Mouse (Mus musculus): ENCODE results near the gene Olfr110. TPM values are rescaled to one million over a fixed set of nuclear protein-coding genes. Genes with fewer than 3 reads are reported as not detected.
"Not testable (repeated sequence)": the region's sequence is repeated elsewhere in the genome, so short reads cannot be mapped to it uniquely, and the experiment has no call there.

Gene Olfr110
- polyA plus RNA-seq (2014; fragmentation: Nextera tagmentation; extraction: Ambion mirVana): not detected in 2 replicates

- ATAC-seq (ENCODE audit: low read depth): no peak
- no peak within 1 kb of the TSS for H3K4me3 ChIP-seq (ENCODE audit: low read depth, low read length)
- 60% methylated on average over 1 of the region's 1 CpGs for WGBS
Observed at GRCm38 (mm10) chr17:37491930-37492518, at the start of gene Olfr110. Olfr110 (plus strand) TSS chr17:37492468.

DNA sequence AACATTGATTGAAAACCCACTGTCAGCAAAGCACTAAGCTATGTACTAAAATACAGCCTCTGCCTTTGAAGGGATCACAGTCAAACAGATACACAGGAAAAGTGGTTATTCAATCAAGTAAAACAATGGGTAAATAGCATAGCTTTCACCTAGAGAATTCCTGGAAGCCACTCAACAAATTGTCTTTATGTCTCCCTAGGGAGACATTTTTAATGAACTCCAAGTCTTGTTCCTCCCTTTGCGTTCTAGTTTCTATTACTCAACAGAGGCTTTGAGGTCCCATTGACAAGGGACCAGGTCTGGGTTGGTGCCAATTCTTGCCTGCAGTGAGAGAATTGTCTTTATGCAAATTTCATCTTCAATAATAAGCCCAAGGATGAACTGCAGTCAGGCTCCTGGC is 47.1 kb upstream of the Olfr110 start, which contains the start of gene Olfr108:
Gene Olfr108, plus strand, starts transcription at position 301 of the 400 bp plus-strand sequence.
- Histone ChIP-seq H3K9me3 (ENCODE audit: control insufficient read depth, low read length) (no peaks in the 10 kb centered on the region), H3K27ac (ENCODE audit: low read depth, low read length) (no peak within 1 kb of the TSS), H3K4me2 (ENCODE audit: low read depth, low read length) (no peak within 1 kb of the TSS), H3K9ac (replicated peaks; ENCODE audit: low read depth, low read length) (no peak within 1 kb of the TSS), H3K4me1 (ENCODE audit: control insufficient read depth, insufficient read depth, low read length) (no peaks in the 10 kb centered on the region), H3K36me3 (ENCODE audit: control insufficient read depth, insufficient read depth, low read length) (no peaks in the 10 kb centered on the region), H3K27me3 (ENCODE audit: control insufficient read depth, insufficient read depth, low read length) (no peaks in the 10 kb centered on the region), H3K4me3 (ENCODE audit: low read depth, low read length) (no peak within 1 kb of the TSS)
- 67% methylated on average over 1 of the region's 1 CpGs for WGBS
- no peak for ATAC-seq (ENCODE audit: low read depth)

More at GRCm38 (mm10) chr17:37491930-37492518, at the start of gene Olfr110:
- H3K9me3 ChIP-seq (ENCODE audit: control insufficient read depth, low read length): no peaks in the 10 kb centered on the region
- H3K9ac ChIP-seq (replicated peaks; ENCODE audit: low read depth, low read length): no peak within 1 kb of the TSS
- no peak within 1 kb of the TSS for H3K27ac ChIP-seq (ENCODE audit: low read depth, low read length)
- no peaks in the 10 kb centered on the region for H3K4me1 ChIP-seq (ENCODE audit: control insufficient read depth, insufficient read depth, low read length)
- no peaks in the 10 kb centered on the region for H3K27me3 ChIP-seq (ENCODE audit: control insufficient read depth, insufficient read depth, low read length)
- no peak within 1 kb of the TSS for H3K4me2 ChIP-seq (ENCODE audit: low read depth, low read length)
- H3K36me3 ChIP-seq (ENCODE audit: control insufficient read depth, insufficient read depth, low read length): no peaks in the 10 kb centered on the region

DNA sequence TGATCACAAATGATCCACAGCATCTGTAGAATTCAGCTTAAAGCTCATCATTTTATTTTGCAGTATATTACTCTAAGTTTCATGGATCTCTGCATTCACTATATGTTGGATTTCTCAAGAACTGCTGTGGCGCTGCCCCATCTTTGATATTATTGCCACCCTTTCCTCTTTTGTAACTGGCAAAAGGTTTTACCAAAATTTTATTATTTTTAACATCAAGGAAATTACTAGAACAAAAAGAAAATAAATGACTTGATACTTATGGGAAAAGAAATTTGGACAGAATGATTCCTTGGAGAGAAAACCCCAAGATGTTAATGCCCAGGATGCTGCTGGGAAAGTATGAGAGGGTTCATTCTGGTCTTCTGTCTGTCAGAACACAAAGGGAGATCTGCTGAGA is 33.7 kb upstream of the Olfr110 start, which contains the start of gene Olfr109:
Gene Olfr109, plus strand, starts transcription at position 301 of the 400 bp plus-strand sequence.
- no peak within 1 kb of the TSS for H3K4me2 ChIP-seq (ENCODE audit: low read depth, low read length)
- no peak within 1 kb of the TSS for H3K4me3 ChIP-seq (ENCODE audit: low read depth, low read length)
- no peaks in the 10 kb centered on the region for H3K9me3 ChIP-seq (ENCODE audit: control insufficient read depth, low read length)
- no peak within 1 kb of the TSS for H3K9ac ChIP-seq (replicated peaks; ENCODE audit: low read depth, low read length)
- H3K27me3 ChIP-seq (ENCODE audit: control insufficient read depth, insufficient read depth, low read length): no peaks in the 10 kb centered on the region
- 100% methylated on average over 1 of the region's 1 CpGs for WGBS
- H3K4me1 ChIP-seq (ENCODE audit: control insufficient read depth, insufficient read depth, low read length): no peaks in the 10 kb centered on the region
- no peak for ATAC-seq (ENCODE audit: low read depth)
- no peak within 1 kb of the TSS for H3K27ac ChIP-seq (ENCODE audit: low read depth, low read length)
- no peaks in the 10 kb centered on the region for H3K36me3 ChIP-seq (ENCODE audit: control insufficient read depth, insufficient read depth, low read length)

DNA sequence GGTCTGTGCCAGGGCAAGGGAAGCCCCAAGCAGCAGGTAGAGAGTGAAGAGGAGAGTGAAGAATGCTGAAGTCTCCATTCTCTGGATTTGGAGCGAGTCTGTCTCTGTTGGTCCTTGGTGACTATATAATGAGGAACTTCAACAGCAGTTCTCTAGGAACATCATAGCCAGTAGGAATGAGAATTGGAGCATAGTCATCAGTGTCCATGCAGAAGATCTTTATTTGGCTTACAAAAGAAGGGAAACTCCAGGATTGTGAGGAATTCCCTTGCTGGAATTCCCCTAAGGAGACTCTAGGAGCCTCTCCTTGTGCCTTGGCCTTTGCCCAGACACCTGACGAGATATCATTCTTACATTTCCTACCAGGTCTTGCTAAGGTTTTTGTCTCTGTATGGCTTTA is 8.8 kb upstream of the Olfr110 start, which contains the start of gene H2-M2:
Gene H2-M2, minus strand, starts transcription at position 101 of the 400 bp plus-strand sequence.
- Histone ChIP-seq H3K9me3 (ENCODE audit: control insufficient read depth, low read length) (no peaks in the 10 kb centered on the region), H3K27ac (ENCODE audit: low read depth, low read length) (no peak within 1 kb of the TSS), H3K4me1 (ENCODE audit: control insufficient read depth, insufficient read depth, low read length) (no peaks in the 10 kb centered on the region), H3K9ac (replicated peaks; ENCODE audit: low read depth, low read length) (no peak within 1 kb of the TSS), H3K4me2 (ENCODE audit: low read depth, low read length) (no peak within 1 kb of the TSS), H3K27me3 (ENCODE audit: control insufficient read depth, insufficient read depth, low read length) (no peaks in the 10 kb centered on the region), H3K36me3 (ENCODE audit: control insufficient read depth, insufficient read depth, low read length) (no peaks in the 10 kb centered on the region), H3K4me3 (ENCODE audit: low read depth, low read length) (no peak within 1 kb of the TSS)
- 81% methylated on average over 2 of the region's 2 CpGs for WGBS
- ATAC-seq (ENCODE audit: low read depth): no peak

DNA sequence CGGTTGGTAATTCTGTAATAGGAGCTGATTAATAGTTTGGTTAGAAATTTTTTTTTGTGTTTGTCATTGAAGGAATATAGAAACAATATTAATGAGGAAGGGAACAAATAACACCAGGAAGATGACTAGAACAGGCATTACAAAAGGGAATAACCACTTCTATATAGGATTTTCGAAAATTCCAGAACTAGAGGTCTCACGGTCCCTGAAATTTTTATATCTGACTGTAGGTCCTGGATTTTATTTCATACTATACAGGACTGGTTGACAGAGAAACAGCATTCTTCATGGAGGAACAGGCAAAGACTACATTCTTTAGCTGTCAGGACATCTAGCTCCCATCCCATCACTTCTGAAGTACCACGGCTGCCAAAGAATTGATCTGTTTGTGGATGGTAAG is 15.5 kb downstream of the Olfr110 start, which contains the start of gene Olfr111:
Gene Olfr111, plus strand, starts transcription at position 301 of the 400 bp plus-strand sequence.
- Histone ChIP-seq H3K4me2 (ENCODE audit: low read depth, low read length) (no peak within 1 kb of the TSS), H3K27ac (ENCODE audit: low read depth, low read length) (no peak within 1 kb of the TSS), H3K9ac (replicated peaks; ENCODE audit: low read depth, low read length) (no peak within 1 kb of the TSS), H3K9me3 (ENCODE audit: control insufficient read depth, low read length) (no peaks in the 10 kb centered on the region), H3K27me3 (ENCODE audit: control insufficient read depth, insufficient read depth, low read length) (no peaks in the 10 kb centered on the region), H3K4me3 (ENCODE audit: low read depth, low read length) (no peak within 1 kb of the TSS), H3K4me1 (ENCODE audit: control insufficient read depth, insufficient read depth, low read length) (no peaks in the 10 kb centered on the region), H3K36me3 (ENCODE audit: control insufficient read depth, insufficient read depth, low read length) (no peaks in the 10 kb centered on the region)
- whole genome bisulfite sequencing: 93% methylated on average over 4 of the region's 4 CpGs
- ATAC-seq (ENCODE audit: low read depth): no peak

DNA sequence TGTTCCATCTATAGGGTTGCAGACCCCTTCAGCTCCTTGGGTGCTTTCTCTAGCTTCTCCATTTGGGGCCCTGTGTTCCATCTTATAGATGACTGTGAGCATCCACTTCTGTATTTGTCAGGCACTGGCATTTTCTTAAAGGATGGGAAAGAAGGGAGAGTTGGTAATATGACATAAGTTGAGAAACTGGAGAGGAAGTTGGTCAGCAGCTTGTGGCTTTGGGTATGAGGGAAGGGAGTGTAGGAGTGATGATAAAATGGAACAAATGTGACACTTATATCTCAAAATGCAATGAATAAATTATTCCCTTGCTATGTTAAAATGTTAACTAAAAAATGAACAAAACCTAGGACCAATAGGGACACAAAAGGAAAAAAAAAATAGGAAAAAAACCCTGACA is 32.3 kb downstream of the Olfr110 start:
- H3K4me3 ChIP-seq (ENCODE audit: low read depth, low read length); H3K27me3 ChIP-seq (ENCODE audit: control insufficient read depth, insufficient read depth, low read length); H3K36me3 ChIP-seq (ENCODE audit: control insufficient read depth, insufficient read depth, low read length); H3K27ac ChIP-seq (ENCODE audit: low read depth, low read length); ATAC-seq (ENCODE audit: low read depth); H3K9me3 ChIP-seq (ENCODE audit: control insufficient read depth, low read length); H3K4me1 ChIP-seq (ENCODE audit: control insufficient read depth, insufficient read depth, low read length); H3K9ac ChIP-seq (replicated peaks; ENCODE audit: low read depth, low read length); H3K4me2 ChIP-seq (ENCODE audit: low read depth, low read length): not testable (repeated sequence)

DNA sequence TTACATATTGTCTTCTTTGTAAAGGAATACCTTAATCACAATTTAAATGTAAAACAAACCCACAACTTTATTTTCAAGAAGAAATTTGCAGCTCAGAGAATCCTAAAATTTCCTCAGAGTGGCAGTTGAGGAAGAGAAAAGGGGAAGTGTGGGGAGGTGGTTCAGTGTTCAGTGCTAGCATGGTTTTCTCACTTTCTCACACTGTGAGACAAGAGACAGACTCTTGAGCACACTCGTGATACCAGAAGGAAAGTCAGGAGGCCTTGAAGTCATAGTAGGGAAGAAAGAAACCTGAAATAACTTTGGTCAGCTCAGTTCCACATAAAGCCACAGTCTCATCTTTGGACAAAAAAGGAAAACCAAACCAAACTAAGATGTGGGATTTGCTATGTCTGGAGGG is 33.2 kb downstream of the Olfr110 start:
- not testable (repeated sequence) for H3K9ac ChIP-seq (replicated peaks; ENCODE audit: low read depth, low read length); H3K4me1 ChIP-seq (ENCODE audit: control insufficient read depth, insufficient read depth, low read length); ATAC-seq (ENCODE audit: low read depth); H3K27me3 ChIP-seq (ENCODE audit: control insufficient read depth, insufficient read depth, low read length); H3K9me3 ChIP-seq (ENCODE audit: control insufficient read depth, low read length); H3K36me3 ChIP-seq (ENCODE audit: control insufficient read depth, insufficient read depth, low read length); H3K27ac ChIP-seq (ENCODE audit: low read depth, low read length); H3K4me3 ChIP-seq (ENCODE audit: low read depth, low read length); H3K4me2 ChIP-seq (ENCODE audit: low read depth, low read length)
- WGBS: 78% methylated on average over 1 of the region's 1 CpGs

- no peak for ATAC-seq (ENCODE audit: low read depth)
- no peak overlapping the region for H3K27ac ChIP-seq (ENCODE audit: low read depth, low read length)
- no peak overlapping the region for H3K4me2 ChIP-seq (ENCODE audit: low read depth, low read length)
- H3K4me1 ChIP-seq (ENCODE audit: control insufficient read depth, insufficient read depth, low read length): no peaks in the 10 kb centered on the region
- H3K9ac ChIP-seq (replicated peaks; ENCODE audit: low read depth, low read length): no peak overlapping the region
- H3K36me3 ChIP-seq (ENCODE audit: control insufficient read depth, insufficient read depth, low read length): no peaks in the 10 kb centered on the region
- no peaks in the 10 kb centered on the region for H3K27me3 ChIP-seq (ENCODE audit: control insufficient read depth, insufficient read depth, low read length)
- no peaks in the 10 kb centered on the region for H3K9me3 ChIP-seq (ENCODE audit: control insufficient read depth, low read length)
- H3K4me3 ChIP-seq (ENCODE audit: low read depth, low read length): no peak overlapping the region
Observed at GRCm38 (mm10) chr17:37535173-37535572, 42.9 kb downstream of the Olfr110 start.

- not testable (repeated sequence) for H3K9ac ChIP-seq (replicated peaks; ENCODE audit: low read depth, low read length); ATAC-seq (ENCODE audit: low read depth)
- WGBS: 67% methylated on average over 1 of the region's 1 CpGs
Observed at GRCm38 (mm10) chr17:37538416-37538815, 46.1 kb downstream of the Olfr110 start.

More at GRCm38 (mm10) chr17:37538416-37538815, 46.1 kb downstream of the Olfr110 start:
- H3K36me3 ChIP-seq (ENCODE audit: control insufficient read depth, insufficient read depth, low read length); H3K27me3 ChIP-seq (ENCODE audit: control insufficient read depth, insufficient read depth, low read length); H3K9me3 ChIP-seq (ENCODE audit: control insufficient read depth, low read length); H3K27ac ChIP-seq (ENCODE audit: low read depth, low read length); H3K4me2 ChIP-seq (ENCODE audit: low read depth, low read length); H3K4me3 ChIP-seq (ENCODE audit: low read depth, low read length); H3K4me1 ChIP-seq (ENCODE audit: control insufficient read depth, insufficient read depth, low read length): not testable (repeated sequence)

Data from neural tube, embryonic 14.5 days (tissue).